Mouse (Mus musculus) neural tube, embryonic 10.5 days (tissue): ENCODE measurements around the gene Insl3.
"Not testable (repeated sequence)": the region's sequence is repeated elsewhere in the genome, so short reads cannot be mapped to it uniquely, and the experiment has no call there.

Experiments used
- DNase-seq: peaks from one replicate; pipeline ENCODE4 v3.0.0-alpha.2; 2017; ENCODE audit warnings: low spot score; ENCODE audit errors: extremely low spot score

Gene Insl3

GRCm38 (mm10) chr8:71709134-71709799 is 20.3 kb downstream of the Insl3 start:
- no peak for DNase-seq

GRCm38 (mm10) chr8:71709800-71710446 is 20.9 kb downstream of the Insl3 start:
- peak; percentile 88 for DNase-seq

- no peak for DNase-seq
Observed at GRCm38 (mm10) chr8:71711574-71711973, 22.6 kb downstream of the Insl3 start.

- DNase-seq = no peak
Observed at GRCm38 (mm10) chr8:71715531-71715930, 26.5 kb downstream of the Insl3 start.

- no peak for DNase-seq
Observed at GRCm38 (mm10) chr8:71716561-71717053, 27.6 kb downstream of the Insl3 start.

- DNase-seq = no peak
Observed at GRCm38 (mm10) chr8:71717096-71717495, 28.1 kb downstream of the Insl3 start.

GRCm38 (mm10) chr8:71718252-71718651 is 29.2 kb downstream of the Insl3 start:
- DNase-seq = no peak

- DNase-seq = no peak
Observed at GRCm38 (mm10) chr8:71719218-71719617, 30.2 kb downstream of the Insl3 start.

- DNase-seq = peak; percentile 76
Observed at GRCm38 (mm10) chr8:71719928-71720457, 31.0 kb downstream of the Insl3 start.

GRCm38 (mm10) chr8:71723047-71723551 is 34.1 kb downstream of the Insl3 start:
- DNase-seq = no peak

- DNase-seq = no peak
Observed at GRCm38 (mm10) chr8:71724389-71724788, 35.4 kb downstream of the Insl3 start.

- DNase-seq = peak; percentile 73
Observed at GRCm38 (mm10) chr8:71725122-71725924, 36.3 kb downstream of the Insl3 start, which contains the start of gene Fcho1. Gene Fcho1 (minus strand): TSS chr8:71725716.

GRCm38 (mm10) chr8:71728240-71728785 is 39.3 kb downstream of the Insl3 start:
- peak; percentile 48 for DNase-seq

- DNase-seq = no peak
Observed at GRCm38 (mm10) chr8:71728826-71729620, 40.0 kb downstream of the Insl3 start.

GRCm38 (mm10) chr8:71731652-71732230 is 42.7 kb downstream of the Insl3 start:
- no peak for DNase-seq

GRCm38 (mm10) chr8:71738316-71738715 is 49.3 kb downstream of the Insl3 start:
- not testable (repeated sequence) for DNase-seq
